Mouse (Mus musculus) thymus, adult 2 months (tissue): ENCODE results near the gene Dop1b.

ENCODE experiments used
- CTCF ChIP-seq: fragments of 200-500 bp; IDR thresholded peaks from 2 replicates; pipeline ENCODE4 v1.5.1; 2012; ENCODE audit warnings: mild to moderate bottlenecking, control low read depth, low read length, moderate library complexity, borderline replicate concordance; ENCODE audit not compliant: control insufficient read depth, poor library complexity, insufficient read depth; ENCODE audit errors: extremely low read depth
- POLR2A ChIP-seq: fragments of 200-500 bp; IDR thresholded peaks from 2 replicates; pipeline ENCODE4 v1.6.1; 2012; ENCODE audit warnings: mild to moderate bottlenecking, low read length, control low read depth, moderate library complexity; ENCODE audit not compliant: control insufficient read depth, poor library complexity, insufficient read depth; ENCODE audit errors: extremely low read depth

- TF ChIP-seq CTCF = no peak
- no peak for TF ChIP-seq POLR2A
These were observed 25.3 kb upstream of the Dop1b start for GRCm38 (mm10) chr16:93686421-93686820.
